Mouse (Mus musculus) brain, embryonic 14.5 days (tissue): ENCODE measurements around the gene Serpind1.

ENCODE experiments used
- CTCF ChIP-seq: fragments of 200-500 bp; IDR thresholded peaks from 2 replicates; pipeline ENCODE4 v1.5.1; 2012; ENCODE audit warnings: inconsistent platforms, mild to moderate bottlenecking, moderate library complexity, borderline replicate concordance; ENCODE audit not compliant: insufficient read depth, insufficient read length; ENCODE audit errors: extremely low read depth
- POLR2A ChIP-seq: fragments of 200-500 bp; IDR thresholded peaks from 2 replicates; pipeline ENCODE4 v1.6.1; 2012; ENCODE audit warnings: mild to moderate bottlenecking, inconsistent platforms, borderline replicate concordance; ENCODE audit not compliant: poor library complexity, insufficient read depth, insufficient read length, severe bottlenecking; ENCODE audit errors: extremely low read depth

DNA sequence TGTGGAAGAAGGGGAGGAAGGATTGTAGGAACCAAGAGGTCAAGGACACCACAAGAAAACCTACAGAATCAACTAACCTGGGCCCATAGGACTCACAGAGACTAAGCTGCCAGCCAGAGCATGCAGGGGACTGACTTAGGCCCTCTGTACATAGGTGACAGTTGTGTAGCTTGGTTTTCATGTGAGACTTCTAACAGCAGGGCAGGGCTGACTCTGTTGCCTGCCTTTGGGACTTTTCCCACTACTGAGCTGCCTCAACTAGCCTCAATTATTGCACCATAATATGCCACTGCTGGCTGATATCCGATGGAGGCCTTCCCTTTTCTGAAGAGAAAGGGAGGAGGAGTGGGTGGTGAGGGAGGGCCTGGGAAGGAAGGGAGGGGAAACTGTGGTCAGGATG, 15.6 kb downstream of the Serpind1 start:
- TF ChIP-seq POLR2A (no peak), CTCF (no peak)
